Mouse (Mus musculus): ENCODE measurements at regions not wholly inside any gene's neighbourhood (a gene's known extent, or its start where the extent isn't known, plus 50 kb on each side); places are given as distances from the start of the nearest gene placed in this dataset.
A peak's percentile ranks its signal among the peaks of the same experiment; 100 is the strongest.

- H3K9ac ChIP-seq (ENCODE audit: low read depth, low read length) = no peak overlapping the region
- 67% methylated on average over 2 of the region's 2 CpGs for WGBS (ENCODE audit: insufficient replicate concordance)
- H3K9me3 ChIP-seq (replicated peaks; ENCODE audit: control insufficient read depth, low read length) = no peaks in the 10 kb centered on the region
- no peak overlapping the region for H3K27ac ChIP-seq (ENCODE audit: low read depth, low read length)
- no peak overlapping the region for H3K4me3 ChIP-seq (ENCODE audit: low read depth, low read length)
- no peaks in the 10 kb centered on the region for H3K36me3 ChIP-seq (ENCODE audit: control insufficient read depth, insufficient read depth, low read length)
- no peak overlapping the region for H3K4me2 ChIP-seq
- H3K27me3 ChIP-seq (ENCODE audit: control insufficient read depth, insufficient read depth, low read length) = no peaks in the 10 kb centered on the region
- ATAC-seq (replicated peaks; ENCODE audit: insufficient number of reproducible peaks, low FRiP score, low TSS enrichment) = no peak
- no peaks in the 10 kb centered on the region for H3K4me1 ChIP-seq (ENCODE audit: control insufficient read depth, insufficient read depth, low read length)
These were observed 71.0 kb upstream of the Rxfp2 start for GRCm38 (mm10) chr5:149947491-149947890.

- Histone ChIP-seq H3K9me3 (replicated peaks; ENCODE audit: control insufficient read depth, low read length) (peaks cover 3% of the 10 kb centered on the region; the same call in 1 of the 2 replicates), H3K36me3 (ENCODE audit: control insufficient read depth, insufficient read depth, low read length) (no peaks in the 10 kb centered on the region), H3K27me3 (ENCODE audit: control insufficient read depth, insufficient read depth, low read length) (no peaks in the 10 kb centered on the region), H3K4me3 (ENCODE audit: low read depth, low read length) (no peak overlapping the region), H3K4me1 (ENCODE audit: control insufficient read depth, insufficient read depth, low read length) (no peaks in the 10 kb centered on the region), H3K27ac (ENCODE audit: low read depth, low read length) (no peak overlapping the region), H3K4me2 (no peak overlapping the region), H3K9ac (ENCODE audit: low read depth, low read length) (no peak overlapping the region)
- ATAC-seq (replicated peaks; ENCODE audit: insufficient number of reproducible peaks, low FRiP score, low TSS enrichment) = no peak
- WGBS (ENCODE audit: insufficient replicate concordance) = 83% methylated on average over 4 of the region's 4 CpGs
These were observed 61.5 kb upstream of the Rxfp2 start for GRCm38 (mm10) chr5:149956931-149957330.

GRCm38 (mm10) chr5:149961178-149961577, 57.3 kb upstream of the Rxfp2 start:
- ATAC-seq (replicated peaks; ENCODE audit: insufficient number of reproducible peaks, low FRiP score, low TSS enrichment) = no peak
- 70% methylated on average over 11 of the region's 11 CpGs for WGBS (ENCODE audit: insufficient replicate concordance)

GRCm38 (mm10) chr5:149964748-149965147, 53.7 kb upstream of the Rxfp2 start:
- no peak overlapping the region for H3K27ac ChIP-seq (ENCODE audit: low read depth, low read length)
- no peak overlapping the region for H3K4me3 ChIP-seq (ENCODE audit: low read depth, low read length)
- 29% methylated on average over 13 of the region's 13 CpGs for WGBS (ENCODE audit: insufficient replicate concordance)
- H3K9ac ChIP-seq (ENCODE audit: low read depth, low read length) = no peak overlapping the region
- no peaks in the 10 kb centered on the region for H3K4me1 ChIP-seq (ENCODE audit: control insufficient read depth, insufficient read depth, low read length)
- no peaks in the 10 kb centered on the region for H3K27me3 ChIP-seq (ENCODE audit: control insufficient read depth, insufficient read depth, low read length)
- H3K36me3 ChIP-seq (ENCODE audit: control insufficient read depth, insufficient read depth, low read length) = no peaks in the 10 kb centered on the region
- ATAC-seq (replicated peaks; ENCODE audit: insufficient number of reproducible peaks, low FRiP score, low TSS enrichment) = no peak
- peak overlapping the region; percentile 6 for H3K4me2 ChIP-seq
- no peaks in the 10 kb centered on the region for H3K9me3 ChIP-seq (replicated peaks; ENCODE audit: control insufficient read depth, low read length)

More at GRCm38 (mm10) chr5:149961178-149961577, 57.3 kb upstream of the Rxfp2 start:
- Histone ChIP-seq H3K27ac (ENCODE audit: low read depth, low read length) (no peak overlapping the region), H3K4me2 (no peak overlapping the region), H3K9ac (ENCODE audit: low read depth, low read length) (no peak overlapping the region), H3K4me3 (ENCODE audit: low read depth, low read length) (no peak overlapping the region), H3K9me3 (replicated peaks; ENCODE audit: control insufficient read depth, low read length) (peaks cover 3% of the 10 kb centered on the region; the same call in 1 of the 2 replicates), H3K4me1 (ENCODE audit: control insufficient read depth, insufficient read depth, low read length) (no peaks in the 10 kb centered on the region), H3K36me3 (ENCODE audit: control insufficient read depth, insufficient read depth, low read length) (no peaks in the 10 kb centered on the region), H3K27me3 (ENCODE audit: control insufficient read depth, insufficient read depth, low read length) (no peaks in the 10 kb centered on the region)
